Mouse (Mus musculus) layer of hippocampus, postnatal 36 days (tissue): ENCODE results near the gene Ybey. TPM values are rescaled to one million over a fixed set of nuclear protein-coding genes. Genes with fewer than 3 reads are reported as not detected.
A peak's percentile ranks its signal among the peaks of the same experiment; 100 is the strongest.

Experiments used
- DNase-seq, 2 experiments: peaks; one replicate each; pipeline ENCODE4 v3.0.0; 2022
- total RNA-seq, 2 experiments: library from RNA; stranded (reverse); gene quantifications; 2 replicates each; pipeline ENCODE4 v1.2.3; 2021

Ybey gene
- total RNA-seq, 2 experiments from 2014 or later, result 4.4 to 5.1 TPM

- peak; percentile 97 for DNase-seq
Observed at GRCm38 (mm10) chr10:76442178-76443088, 26.5 kb downstream of the Ybey start, which contains the start of gene Pcnt. Gene Pcnt, minus strand, starts transcription at chr10:76442786.

- no peak for DNase-seq
Observed at GRCm38 (mm10) chr10:76440281-76440680, 28.6 kb downstream of the Ybey start, which contains the start of gene AC141477.1. Gene AC141477.1, minus strand, starts transcription at chr10:76440444.

- no peak for DNase-seq
Observed at GRCm38 (mm10) chr10:76439107-76439890, 29.6 kb downstream of the Ybey start.

GRCm38 (mm10) chr10:76433925-76434324, 35.0 kb downstream of the Ybey start:
- no peak for DNase-seq

GRCm38 (mm10) chr10:76425674-76426073, 43.2 kb downstream of the Ybey start:
- DNase-seq, result no peak

- peak in 1 of 2 experiments; percentile 17 for DNase-seq
Observed at GRCm38 (mm10) chr10:76416811-76417210, 52.1 kb downstream of the Ybey start.

Other genes with a start within 250 kb of the Ybey start
- 10 to 100 TPM; 75.6 to 83.2 TPM for gene Prmt2, start 231.2 kb downstream of the Ybey start, total RNA-seq
- 100 to 1,000 TPM; 114 to 128 TPM for gene S100b, start 215.3 kb downstream of the Ybey start, total RNA-seq
- gene Dip2a, start 123.8 kb downstream of the Ybey start, total RNA-seq, result 10 to 100 TPM; 49.3 to 56.3 TPM
- gene AC141477.1, start 28.7 kb downstream of the Ybey start, total RNA-seq, result not detected
- 10 to 100 TPM; 20.7 to 24.1 TPM for gene Pcnt, start 26.3 kb downstream of the Ybey start, total RNA-seq
- gene 2610028H24Rik, start 20.0 kb downstream of the Ybey start, total RNA-seq, result not detected
- 10 to 100 TPM; 50.8 TPM for gene Mcm3ap, start 187 bp downstream of the Ybey start, total RNA-seq
- 10 to 100 TPM; 35.6 to 37.8 TPM for gene Lss, start 62.5 kb upstream of the Ybey start, total RNA-seq
- gene Spatc1l, start 93.2 kb upstream of the Ybey start, total RNA-seq, result not detected
- gene Ftcd, start 106.5 kb upstream of the Ybey start, total RNA-seq, result not detected
- 1 to 10 TPM; 3.8 to 6.1 TPM for gene Col6a2, start 154.5 kb upstream of the Ybey start, total RNA-seq